ENCODE assay signal across 16 mouse cellular contexts in the genomic region with DNA sequence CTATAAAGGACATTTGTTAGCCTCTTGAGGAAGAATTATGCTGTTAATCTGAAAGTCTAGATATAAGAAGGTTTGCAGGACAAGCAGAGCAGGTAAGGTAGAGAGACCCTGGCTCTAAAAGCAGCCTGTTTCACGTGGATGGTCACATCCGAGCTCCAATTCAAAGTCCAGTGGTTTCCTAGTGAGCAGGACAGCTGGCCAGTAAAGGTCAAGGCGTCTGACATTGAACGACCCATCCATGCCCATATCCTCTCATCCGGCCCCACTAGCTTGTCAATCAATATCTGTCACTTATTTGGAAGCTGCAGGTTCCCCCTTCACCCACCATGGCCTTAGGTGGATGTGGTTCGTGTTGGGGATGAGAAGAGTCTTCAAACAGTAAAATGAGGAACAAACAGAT.
DNase-seq lines count a peak whose midpoint lies in the region; ATAC-seq and TF ChIP-seq lines count a peak whose summit lies in the region.
"Had no signal": no experiment of that assay in that cellular context is flagged by ENCODE, and none has a peak within 500 bp of the region (broad histone marks: within the 10 kb centered on the region; RNA-seq: fewer than 3 reads in every experiment).

No protein-coding gene starts in this region.

- DNase-seq in midbrain, embryonic 10.5 days (ENCODE audit: low spot score), result no peak
- DNase-seq in brain, embryonic 14.5 days (ENCODE audit: low read depth), result peak; percentile 64
- peak; percentile 83 for DNase-seq in kidney, adult 2 months
- DNase-seq in c-Kit-positive CD71-positive TER-119-positive erythroid progenitor cells, embryonic 14.5 days (ENCODE audit: low spot score), result no peak
- DNase-seq: cerebellum, postnatal 14 days; heart, adult 11 months; liver; right cerebral cortex, postnatal 25 days had no signal

- no peak for TF ChIP-seq POLR2A in brain, embryonic 14.5 days (IDR thresholded peaks at IDR 0.05; ENCODE audit: borderline replicate concordance, extremely low read depth, insufficient read depth, insufficient read length, poor library complexity, severe bottlenecking)
- TF ChIP-seq POLR2A in kidney, adult 2 months (IDR thresholded peaks at IDR 0.05; ENCODE audit: low read depth, low read length), result no peak
- TF ChIP-seq POLR2A in olfactory bulb, adult 2 months (IDR thresholded peaks at IDR 0.05; ENCODE audit: insufficient read depth, low read depth, low read length), result no peak

- 0 out of 2 replicates have a peak, but pooled peaks cover 9% of the 10 kb centered on the region for H3K9me3 ChIP-seq in midbrain, embryonic 13.5 days
- peaks cover 8% of the 10 kb centered on the region; the same call in 1 of the 2 replicates for H3K9me3 ChIP-seq in midbrain, embryonic 10.5 days (replicated peaks)

- no peak overlapping the region for H3K4me2 ChIP-seq in midbrain, embryonic 13.5 days (replicated peaks)
- H3K4me2 ChIP-seq: lung, embryonic 15.5 days had no signal

- WGBS in midbrain, embryonic 13.5 days, result 56% methylated on average over 6 of the region's 6 CpGs
- 53% methylated on average over 6 of the region's 6 CpGs for WGBS in midbrain, embryonic 10.5 days
- 52% methylated on average over 6 of the region's 6 CpGs for whole genome bisulfite sequencing in kidney, adult 2 months
- WGBS in olfactory bulb, adult 2 months, result 61% methylated on average over 6 of the region's 6 CpGs

- H3K27ac ChIP-seq in midbrain, embryonic 13.5 days, result peak overlapping the region; percentile 56; the same call in 1 of the 2 replicates
- no peak overlapping the region for H3K27ac ChIP-seq in midbrain, embryonic 10.5 days (replicated peaks)
- no peak overlapping the region for H3K27ac ChIP-seq in kidney, adult 2 months (ENCODE audit: insufficient read depth, low read depth, low read length)
- H3K27ac ChIP-seq in olfactory bulb, adult 2 months (ENCODE audit: insufficient read depth, low read depth, low read length), result peak overlapping the region; percentile 91
- H3K27ac ChIP-seq: embryonic facial prominence, embryonic 10.5 days; kidney, postnatal 0 days; lung, embryonic 15.5 days had no signal

- H3K9ac ChIP-seq in midbrain, embryonic 13.5 days (replicated peaks), result no peak overlapping the region
- H3K9ac ChIP-seq: lung, embryonic 15.5 days had no signal

- ATAC-seq in midbrain, embryonic 13.5 days, result no peak
- no peak for ATAC-seq in frontal cortex, adult (ENCODE audit: low TSS enrichment)
- ATAC-seq: activated CD4-positive, CD25-positive, alpha-beta regulatory T cell, adult 4 months had no signal

- peaks cover 32% of the 10 kb centered on the region for H3K4me1 ChIP-seq in midbrain, embryonic 13.5 days (replicated peaks)
- H3K4me1 ChIP-seq in midbrain, embryonic 10.5 days, result peaks cover 18% of the 10 kb centered on the region
- H3K4me1 ChIP-seq in kidney, adult 2 months (ENCODE audit: control insufficient read depth, insufficient read depth, low read length), result peaks cover 3% of the 10 kb centered on the region; the same call in 1 of the 2 replicates
- H3K4me1 ChIP-seq in olfactory bulb, adult 2 months (ENCODE audit: control insufficient read depth, insufficient read depth, low read length), result peaks cover 10% of the 10 kb centered on the region

- 0 out of 2 replicates have a peak, but pooled peaks cover 6% of the 10 kb centered on the region for H3K36me3 ChIP-seq in midbrain, embryonic 13.5 days
- H3K36me3 ChIP-seq in midbrain, embryonic 10.5 days, result peaks cover 15% of the 10 kb centered on the region
- H3K36me3 ChIP-seq in kidney, adult 2 months (ENCODE audit: control insufficient read depth, insufficient read depth, low read length), result no peaks in the 10 kb centered on the region

- no peak overlapping the region for H3K4me3 ChIP-seq in midbrain, embryonic 13.5 days (replicated peaks)
- H3K4me3 ChIP-seq in midbrain, embryonic 10.5 days, result no peak overlapping the region
- no peak overlapping the region for H3K4me3 ChIP-seq in kidney, adult 2 months (ENCODE audit: insufficient read depth, low read depth, low read length)
- H3K4me3 ChIP-seq in olfactory bulb, adult 2 months (ENCODE audit: insufficient read depth, low read depth, low read length), result no peak overlapping the region
- H3K4me3 ChIP-seq: embryonic facial prominence, embryonic 10.5 days; erythroblast, embryonic 14.5 days; lung, embryonic 15.5 days had no signal

- no peaks in the 10 kb centered on the region for H3K27me3 ChIP-seq in midbrain, embryonic 13.5 days
- H3K27me3 ChIP-seq in midbrain, embryonic 10.5 days (ENCODE audit: low read depth, poor library complexity, severe bottlenecking), result no peaks in the 10 kb centered on the region
- H3K27me3 ChIP-seq in kidney, adult 2 months (replicated peaks; ENCODE audit: control insufficient read depth, insufficient read depth, low read length), result no peaks in the 10 kb centered on the region
- H3K27me3 ChIP-seq: lung, embryonic 15.5 days had no signal

- TF ChIP-seq CTCF in brain, embryonic 14.5 days (IDR thresholded peaks at IDR 0.05; ENCODE audit: borderline replicate concordance, extremely low read depth, insufficient read depth, insufficient read length), result no peak
- TF ChIP-seq CTCF in kidney, adult 2 months (conservative IDR thresholded peaks at IDR 0.05; ENCODE audit: insufficient read depth, insufficient read length, low read depth, low read length), result no peak
- no peak for TF ChIP-seq CTCF in olfactory bulb, adult 2 months (IDR thresholded peaks at IDR 0.05; ENCODE audit: insufficient read depth, low read depth, low read length)

Comparison
In these comparisons a context has a peak if more than half of its experiments do, and no peak if none do; other contexts are left out.
1. H3K27ac ChIP-seq: peak in midbrain, embryonic 13.5 days (single experiment) and olfactory bulb, adult 2 months (single experiment); none in midbrain, embryonic 10.5 days (single experiment) and kidney, adult 2 months (single experiment).
2. DNase-seq: peak in brain, embryonic 14.5 days (single experiment) and kidney, adult 2 months (single experiment); none in midbrain, embryonic 10.5 days (single experiment) and c-Kit-positive CD71-positive TER-119-positive erythroid progenitor cells, embryonic 14.5 days (single experiment).